Mouse (Mus musculus): ENCODE results near the gene Gm21969.
A peak's percentile ranks its signal among the peaks of the same experiment; 100 is the strongest.

Gm21969 gene

GRCm38 (mm10) chr4:139619765-139620164, 16.8 kb downstream of the Gm21969 start:
- no peak for DNase-seq (ENCODE audit: low read depth)

- peak; percentile 92 for DNase-seq (ENCODE audit: low read depth)
Measured at GRCm38 (mm10) chr4:139622373-139623282, 19.6 kb downstream of the Gm21969 start, which contains the start of gene Aldh4a1. Aldh4a1 (plus strand) TSS chr4:139622866.

GRCm38 (mm10) chr4:139623434-139624115, 20.6 kb downstream of the Gm21969 start:
- DNase-seq (ENCODE audit: low read depth) = no peak

GRCm38 (mm10) chr4:139624116-139624489, 21.1 kb downstream of the Gm21969 start:
- no peak for DNase-seq (ENCODE audit: low read depth)

- DNase-seq (ENCODE audit: low read depth) = no peak
Measured at GRCm38 (mm10) chr4:139624706-139625105, 21.7 kb downstream of the Gm21969 start.

- DNase-seq (ENCODE audit: low read depth) = no peak
Measured at GRCm38 (mm10) chr4:139627361-139627760, 24.4 kb downstream of the Gm21969 start.

GRCm38 (mm10) chr4:139630171-139630570, 27.2 kb downstream of the Gm21969 start:
- DNase-seq (ENCODE audit: low read depth) = no peak

- no peak for DNase-seq (ENCODE audit: low read depth)
Measured at GRCm38 (mm10) chr4:139631141-139631540, 28.2 kb downstream of the Gm21969 start.

- no peak for DNase-seq (ENCODE audit: low read depth)
Measured at GRCm38 (mm10) chr4:139631569-139632253, 28.7 kb downstream of the Gm21969 start.

GRCm38 (mm10) chr4:139632254-139632580, 29.2 kb downstream of the Gm21969 start:
- DNase-seq (ENCODE audit: low read depth) = no peak

GRCm38 (mm10) chr4:139636373-139636772, 33.4 kb downstream of the Gm21969 start:
- DNase-seq (ENCODE audit: low read depth) = no peak

GRCm38 (mm10) chr4:139637847-139638246, 34.9 kb downstream of the Gm21969 start:
- no peak for DNase-seq (ENCODE audit: low read depth)

GRCm38 (mm10) chr4:139638356-139638755, 35.4 kb downstream of the Gm21969 start:
- DNase-seq (ENCODE audit: low read depth) = no peak

GRCm38 (mm10) chr4:139639801-139640200, 36.8 kb downstream of the Gm21969 start:
- DNase-seq (ENCODE audit: low read depth) = no peak

GRCm38 (mm10) chr4:139640333-139640732, 37.3 kb downstream of the Gm21969 start:
- DNase-seq (ENCODE audit: low read depth) = no peak

- DNase-seq (ENCODE audit: low read depth) = no peak
Measured at GRCm38 (mm10) chr4:139640775-139641174, 37.8 kb downstream of the Gm21969 start.

- DNase-seq (ENCODE audit: low read depth) = no peak
Measured at GRCm38 (mm10) chr4:139641829-139642425, 38.9 kb downstream of the Gm21969 start.

- peak; percentile 40 for DNase-seq (ENCODE audit: low read depth)
Measured at GRCm38 (mm10) chr4:139643972-139644371, 41.0 kb downstream of the Gm21969 start.

GRCm38 (mm10) chr4:139646916-139647315, 43.9 kb downstream of the Gm21969 start:
- no peak for DNase-seq (ENCODE audit: low read depth)

- DNase-seq (ENCODE audit: low read depth) = no peak
Measured at GRCm38 (mm10) chr4:139650086-139650743, 47.2 kb downstream of the Gm21969 start.

- no peak for DNase-seq (ENCODE audit: low read depth)
Measured at GRCm38 (mm10) chr4:139650907-139651306, 47.9 kb downstream of the Gm21969 start.

- DNase-seq (ENCODE audit: low read depth) = no peak
Measured at GRCm38 (mm10) chr4:139653238-139653637, 50.3 kb downstream of the Gm21969 start, which contains the start of gene Tas1r2. Tas1r2 (plus strand) TSS chr4:139653538.

All from c-Kit-positive CD71-positive TER-119-negative erythroid progenitor cells, embryonic 14.5 days (primary cell).